Mouse (Mus musculus): ENCODE data around the gene Brinp2.

GRCm38 (mm10) chr1:158218294-158218693, 137.8 kb downstream of the Brinp2 start:
- TF ChIP-seq POLR2A (IDR thresholded peaks at IDR 0.05; ENCODE audit: insufficient read depth, low read length): no peak
- no peak for TF ChIP-seq CTCF (IDR thresholded peaks at IDR 0.05; ENCODE audit: low read depth, low read length)
